Mouse (Mus musculus): ENCODE results near the gene Pmm1. TPM values are rescaled to one million over a fixed set of nuclear protein-coding genes. Genes with fewer than 3 reads are reported as not detected.

The Pmm1 gene
- polyA plus RNA-seq (2014; fragmentation: Illumina TruSeq; extraction: RNeasy Lipid Tissue Mini Kit (QIAGEN cat#74804)), result not detected

GRCm38 (mm10) chr15:81960171-81961077, at the start of gene Pmm1:
TSS of gene Pmm1 (minus strand) at chr15:81960930.

GRCm38 (mm10) chr15:81987646-81988045, 26.9 kb upstream of the Pmm1 start, which contains the start of gene Xrcc6:
TSS of gene Xrcc6 (plus strand) at chr15:81987835.

GRCm38 (mm10) chr15:81980321-81980720, 19.6 kb upstream of the Pmm1 start, which contains the start of gene 1700029P11Rik:
TSS of gene 1700029P11Rik (plus strand) at chr15:81980540.

GRCm38 (mm10) chr15:81936679-81937078, 24.1 kb downstream of the Pmm1 start, which contains the start of gene Csdc2:
TSS of gene Csdc2 (plus strand) at chr15:81936759.

GRCm38 (mm10) chr15:81925760-81926445, 34.8 kb downstream of the Pmm1 start, which contains the start of gene Polr3h:
TSS of gene Polr3h (minus strand) at chr15:81926240.

Other genes starting within 250 kb of the Pmm1 start
- gene Zc3h7b, start 215.9 kb downstream of the Pmm1 start, polyA plus RNA-seq (2014; fragmentation: Illumina TruSeq; extraction: RNeasy Lipid Tissue Mini Kit (QIAGEN cat#74804)), result 17.6 TPM
- 6.7 TPM for gene Rangap1, start 215.4 kb downstream of the Pmm1 start, polyA plus RNA-seq (2014; fragmentation: Illumina TruSeq; extraction: RNeasy Lipid Tissue Mini Kit (QIAGEN cat#74804))
- 35.2 TPM for gene Tef, start 158.5 kb downstream of the Pmm1 start, polyA plus RNA-seq (2014; fragmentation: Illumina TruSeq; extraction: RNeasy Lipid Tissue Mini Kit (QIAGEN cat#74804))
- gene Tob2, start 102.1 kb downstream of the Pmm1 start, polyA plus RNA-seq (2014; fragmentation: Illumina TruSeq; extraction: RNeasy Lipid Tissue Mini Kit (QIAGEN cat#74804)), result 6.9 TPM
- gene Phf5a, start 89.0 kb downstream of the Pmm1 start, polyA plus RNA-seq (2014; fragmentation: Illumina TruSeq; extraction: RNeasy Lipid Tissue Mini Kit (QIAGEN cat#74804)), result 20.4 TPM
- gene Aco2, start 88.6 kb downstream of the Pmm1 start, polyA plus RNA-seq (2014; fragmentation: Illumina TruSeq; extraction: RNeasy Lipid Tissue Mini Kit (QIAGEN cat#74804)), result 33.5 TPM
- 1.8 TPM for gene Polr3h, start 34.7 kb downstream of the Pmm1 start, polyA plus RNA-seq (2014; fragmentation: Illumina TruSeq; extraction: RNeasy Lipid Tissue Mini Kit (QIAGEN cat#74804))
- 1.2 TPM for gene Csdc2, start 24.2 kb downstream of the Pmm1 start, polyA plus RNA-seq (2014; fragmentation: Illumina TruSeq; extraction: RNeasy Lipid Tissue Mini Kit (QIAGEN cat#74804))
- gene 1700029P11Rik, start 19.6 kb upstream of the Pmm1 start, polyA plus RNA-seq (2014; fragmentation: Illumina TruSeq; extraction: RNeasy Lipid Tissue Mini Kit (QIAGEN cat#74804)), result not detected
- 146 TPM for gene Xrcc6, start 26.9 kb upstream of the Pmm1 start, polyA plus RNA-seq (2014; fragmentation: Illumina TruSeq; extraction: RNeasy Lipid Tissue Mini Kit (QIAGEN cat#74804))
- gene Desi1, start 72.9 kb upstream of the Pmm1 start, polyA plus RNA-seq (2014; fragmentation: Illumina TruSeq; extraction: RNeasy Lipid Tissue Mini Kit (QIAGEN cat#74804)), result 10.5 TPM
- 600 TPM for gene Snu13, start 86.7 kb upstream of the Pmm1 start, polyA plus RNA-seq (2014; fragmentation: Illumina TruSeq; extraction: RNeasy Lipid Tissue Mini Kit (QIAGEN cat#74804))
- not detected for gene 4930407I10Rik, start 98.2 kb upstream of the Pmm1 start, polyA plus RNA-seq (2014; fragmentation: Illumina TruSeq; extraction: RNeasy Lipid Tissue Mini Kit (QIAGEN cat#74804))
- not detected for gene Mei1, start 109.1 kb upstream of the Pmm1 start, polyA plus RNA-seq (2014; fragmentation: Illumina TruSeq; extraction: RNeasy Lipid Tissue Mini Kit (QIAGEN cat#74804))
- 1.4 TPM for gene Ccdc134, start 167.0 kb upstream of the Pmm1 start, polyA plus RNA-seq (2014; fragmentation: Illumina TruSeq; extraction: RNeasy Lipid Tissue Mini Kit (QIAGEN cat#74804))
- 9.6 TPM for gene Srebf2, start 186.3 kb upstream of the Pmm1 start, polyA plus RNA-seq (2014; fragmentation: Illumina TruSeq; extraction: RNeasy Lipid Tissue Mini Kit (QIAGEN cat#74804))

All from ovary, adult 10 weeks (tissue).